Mouse (Mus musculus) ES-E14 (cell line): ENCODE measurements around the gene Hsfy2. TPM values are rescaled to one million over a fixed set of nuclear protein-coding genes. Genes with fewer than 3 reads are reported as not detected.

ENCODE experiments used
- DNase-seq: peaks from one replicate; pipeline ENCODE4 v3.0.0-alpha.2; 2013; ENCODE audit warnings: low read depth, low spot score
- H3K27ac ChIP-seq: 2 replicates; pipeline ENCODE4 v1.5.1; 2012; ENCODE audit warnings: low read depth, mild to moderate bottlenecking, low read length, moderate library complexity, mixed read lengths; ENCODE audit not compliant: poor library complexity, insufficient read depth, severe bottlenecking
- H3K36me3 ChIP-seq: 2 replicates; pipeline ENCODE4 v1.6.1; 2012; ENCODE audit warnings: mild to moderate bottlenecking, low read length, moderate library complexity, mixed read lengths; ENCODE audit not compliant: control insufficient read depth, poor library complexity, insufficient read depth, severe bottlenecking
- H3K4me1 ChIP-seq, 2 experiments: fragments of 150-350 bp in 1 of 2; sonication (generic) in 1 of 2; 2 replicates each; pipeline ENCODE4 v1.6.1; 2012; ENCODE audit warnings: low read length in 2 of 2, mild to moderate bottlenecking in 1 of 2, mixed read lengths in 1 of 2; ENCODE audit not compliant: control insufficient read depth in 2 of 2, insufficient read depth in 2 of 2, poor library complexity in 1 of 2
- H3K4me3 ChIP-seq, 2 experiments: fragments of 150-350 bp in 1 of 2; sonication (generic) in 1 of 2; 2 replicates each; pipeline ENCODE4 v1.5.1; 2012; ENCODE audit warnings: low read length in 2 of 2, low read depth in 1 of 2, mild to moderate bottlenecking in 1 of 2, mixed read lengths in 1 of 2; ENCODE audit not compliant: insufficient read depth in 1 of 2, poor library complexity in 1 of 2, severe bottlenecking in 1 of 2
- H3K9ac ChIP-seq: 2 replicates; pipeline ENCODE4 v1.6.1; 2012; ENCODE audit warnings: low read depth, mild to moderate bottlenecking, low read length, mixed read lengths; ENCODE audit not compliant: poor library complexity, insufficient read depth, severe bottlenecking
- H3K9me3 ChIP-seq: fragments of 150-350 bp; sonication (generic); 2 replicates; pipeline ENCODE4 v1.6.1; 2012; ENCODE audit warnings: low read depth, mild to moderate bottlenecking, low read length; ENCODE audit not compliant: control insufficient read depth, insufficient read depth
- CHD2 ChIP-seq: IDR thresholded peaks from 2 replicates; pipeline ENCODE4 v1.6.1; 2014; ENCODE audit warnings: mild to moderate bottlenecking, low read depth, low read length, inconsistent platforms
- HCFC1 ChIP-seq: IDR thresholded peaks from 2 replicates; pipeline ENCODE4 v1.6.1; 2012; ENCODE audit warnings: low read length, inconsistent platforms, borderline replicate concordance; ENCODE audit not compliant: insufficient read depth
- MAFK ChIP-seq: IDR thresholded peaks from 2 replicates; pipeline ENCODE4 v1.6.1; 2014; ENCODE audit warnings: mild to moderate bottlenecking, low read depth, low read length, inconsistent platforms; ENCODE audit not compliant: insufficient read depth
- ZC3H11A ChIP-seq: IDR thresholded peaks from 2 replicates; pipeline ENCODE4 v1.6.1; 2012; ENCODE audit warnings: low read depth, mild to moderate bottlenecking, inconsistent platforms, low read length, borderline replicate concordance
- ZNF384 ChIP-seq: IDR thresholded peaks from 2 replicates; pipeline ENCODE4 v1.6.1; 2012; ENCODE audit warnings: low read depth, low read length, inconsistent platforms
- in situ Hi-C, 2 experiments: fragments of 600-800 bp; cut with MboI; formaldehyde crosslinking; loops; one replicate each; pipeline ENCODE4 v1.15.1; 2025; ENCODE audit warnings: low sequenced_read_pairs in 2 of 2, inconsistent platforms in 1 of 2; ENCODE audit not compliant: unreplicated experiment in 2 of 2
- total RNA-seq: library from RNA; depleted of rRNA; stranded (reverse); fragments of 300-350 nt; gene quantifications from 2 replicates; pipeline ENCODE4 v1.2.3, GENCODE M21; 2012; rRNA removed

The Hsfy2 gene
- not detected in 2 replicates for total RNA-seq

DNA sequence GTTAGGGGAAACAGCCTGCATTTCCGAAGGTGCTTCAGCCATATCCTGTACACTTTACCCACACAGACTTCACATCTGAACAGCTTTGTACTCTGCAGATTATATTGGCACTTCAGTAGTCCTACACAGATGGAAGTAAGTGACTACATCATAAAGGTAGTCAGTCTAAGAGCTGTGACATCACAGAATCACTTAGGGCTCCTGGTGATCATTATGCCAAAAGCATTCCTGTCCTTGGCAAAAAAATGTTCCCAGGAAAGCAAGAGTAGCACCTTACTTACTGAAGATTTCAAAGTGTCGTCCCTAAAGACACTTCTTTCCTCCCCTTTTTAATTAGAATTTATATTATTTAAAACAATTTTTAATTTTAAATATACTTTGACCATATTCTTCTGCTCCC lies at the start of gene Hsfy2:
Gene Hsfy2 (minus strand): TSS at position 101 of the 400 bp plus-strand sequence.
- in situ Hi-C loops = no loop called here
- no peak for TF ChIP-seq CHD2
- no peak for TF ChIP-seq ZNF384
- TF ChIP-seq ZC3H11A = no peak
- TF ChIP-seq HCFC1 = no peak

DNA sequence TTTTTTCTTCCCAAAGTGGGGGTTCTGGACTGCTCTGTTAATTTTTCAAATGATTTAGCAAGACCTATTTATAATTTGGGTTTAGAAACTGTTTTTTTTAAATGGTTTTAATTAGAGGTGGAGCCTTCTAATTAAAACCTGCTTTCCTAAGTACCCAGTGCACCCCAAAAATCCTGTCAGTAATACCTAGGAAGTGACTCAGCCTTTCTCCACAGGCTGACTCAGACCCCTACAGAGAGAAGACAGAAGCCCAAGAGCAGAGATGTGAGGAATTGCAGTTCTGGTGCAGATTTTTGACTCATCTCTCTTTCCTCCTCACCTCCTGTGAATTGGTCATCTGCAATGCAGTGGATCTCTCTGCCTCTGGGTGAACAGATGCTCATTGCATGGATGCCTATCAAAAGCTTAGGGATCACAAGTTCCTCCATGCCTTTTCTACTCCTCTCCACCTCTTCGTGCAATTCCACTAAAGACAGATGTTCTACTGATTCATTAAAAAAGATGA lies 47.9 kb upstream of the Hsfy2 start:
- no peak overlapping the region for H3K9ac ChIP-seq
- TF ChIP-seq MAFK = no peak
- no peak for TF ChIP-seq ZNF384
- H3K27ac ChIP-seq = no peak overlapping the region
- no peaks in the 10 kb centered on the region for H3K36me3 ChIP-seq
- H3K9me3 ChIP-seq = no peaks in the 10 kb centered on the region
- no peak for DNase-seq
- no peak overlapping the region for H3K4me3 ChIP-seq
- in situ Hi-C loops = no loop called here
- peaks cover 0 to 2% of the 10 kb centered on the region in 2 experiments; a peak in 1 of 4 replicates for H3K4me1 ChIP-seq

More for the DNA sequence above, at the start of gene Hsfy2:
- Histone ChIP-seq H3K9ac (no peak within 1 kb of the TSS), H3K36me3 (no peaks in the 10 kb centered on the region), H3K4me3 (no peak within 1 kb of the TSS), H3K9me3 (no peaks in the 10 kb centered on the region), H3K4me1 (no peaks in the 10 kb centered on the region), H3K27ac (no peak within 1 kb of the TSS)
- no peak for DNase-seq

DNA sequence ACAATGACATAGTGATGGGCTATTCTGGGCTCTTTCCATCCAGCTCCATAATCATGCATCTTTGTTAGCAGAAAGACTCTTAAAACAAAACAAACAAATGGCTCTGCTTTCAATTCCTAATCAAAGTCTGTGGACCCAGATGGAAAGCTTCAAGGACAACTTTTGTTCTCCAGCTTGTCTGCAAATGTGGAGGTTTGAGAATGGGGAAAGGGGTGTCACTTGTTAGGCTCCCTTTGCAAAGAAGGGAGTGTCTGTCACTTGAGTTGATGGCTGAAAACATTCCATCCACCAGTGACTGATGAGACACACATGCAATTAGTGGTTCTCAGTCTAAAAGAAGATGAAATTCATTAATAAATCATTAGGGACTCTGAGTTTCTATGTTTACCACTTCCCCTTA lies 47.3 kb upstream of the Hsfy2 start:
- no peak for TF ChIP-seq ZC3H11A
- no peak for TF ChIP-seq ZNF384
- TF ChIP-seq HCFC1 = no peak
- no peak for TF ChIP-seq MAFK
- no peak for TF ChIP-seq CHD2
- Histone ChIP-seq H3K4me3 (no peak overlapping the region), H3K36me3 (no peaks in the 10 kb centered on the region), H3K27ac (no peak overlapping the region), H3K4me1 (peaks cover 0 to 2% of the 10 kb centered on the region in 2 experiments; a peak in 1 of 4 replicates), H3K9me3 (no peaks in the 10 kb centered on the region), H3K9ac (no peak overlapping the region)
- DNase-seq = peak; percentile 27
- in situ Hi-C loops = no loop called here

DNA sequence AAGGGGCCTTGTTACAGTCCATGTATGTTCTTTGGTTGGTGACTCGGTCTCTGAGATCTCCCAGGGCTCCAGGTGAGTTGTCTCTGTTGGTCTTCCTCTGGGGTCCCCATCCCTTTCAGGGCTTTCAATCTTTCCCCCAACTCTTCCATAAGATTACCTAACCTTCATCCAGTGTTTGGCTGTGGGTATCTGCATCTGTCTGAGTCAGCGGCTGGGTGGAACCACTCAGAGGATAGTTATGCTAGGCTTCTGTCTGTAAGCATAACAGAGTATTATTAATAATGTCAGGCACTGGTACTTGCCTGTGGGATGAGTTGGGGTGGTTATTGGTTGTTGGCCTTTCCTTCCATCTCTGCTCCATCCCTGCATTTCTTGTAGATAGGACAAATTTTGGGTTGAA lies 44.0 kb upstream of the Hsfy2 start:
- DNase-seq = no peak
- TF ChIP-seq ZNF384 = no peak
- no peak for TF ChIP-seq MAFK
- no peak for TF ChIP-seq HCFC1
- no peak for TF ChIP-seq ZC3H11A
- no peak for TF ChIP-seq CHD2
- H3K9ac ChIP-seq = no peak overlapping the region
- no peaks in the 10 kb centered on the region for H3K36me3 ChIP-seq
- H3K9me3 ChIP-seq = no peaks in the 10 kb centered on the region
- peaks cover 0 to 2% of the 10 kb centered on the region in 2 experiments; a peak in 1 of 4 replicates for H3K4me1 ChIP-seq
- no peak overlapping the region for H3K4me3 ChIP-seq
- in situ Hi-C loops = no loop called here
- no peak overlapping the region for H3K27ac ChIP-seq

DNA sequence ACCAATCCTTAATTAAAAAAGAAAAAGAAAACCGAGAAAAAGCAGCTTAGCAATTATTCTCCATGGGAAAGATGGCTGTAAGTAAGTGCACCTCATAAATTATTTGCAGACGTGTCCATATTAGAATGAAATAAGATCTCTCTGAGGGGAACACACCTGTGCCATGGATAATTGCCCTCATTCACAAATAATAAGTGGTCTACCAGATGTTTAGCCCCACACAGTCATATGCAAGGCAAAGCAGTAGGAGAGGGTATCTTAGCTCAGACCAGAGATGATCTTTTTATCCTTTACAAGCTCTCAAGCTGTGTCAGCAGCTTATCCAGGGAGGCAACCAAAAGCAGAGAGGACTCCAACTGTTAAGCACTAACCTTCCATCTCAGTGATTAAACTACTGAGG lies 38.0 kb upstream of the Hsfy2 start:
- in situ Hi-C loops = no loop called here

More for the DNA sequence above, 38.0 kb upstream of the Hsfy2 start:
- no peak overlapping the region for H3K9ac ChIP-seq
- no peaks in the 10 kb centered on the region for H3K9me3 ChIP-seq
- TF ChIP-seq HCFC1 (no peak), CHD2 (no peak), ZNF384 (no peak)
- no peak for DNase-seq
- no peak overlapping the region for H3K27ac ChIP-seq
- no peaks in the 10 kb centered on the region for H3K36me3 ChIP-seq
- no peaks in the 10 kb centered on the region for H3K4me1 ChIP-seq
- H3K4me3 ChIP-seq = no peak overlapping the region
